Mouse (Mus musculus) G1E (cell line): ENCODE data around the gene Rpa2.

Experiments used
- CTCF ChIP-seq: IDR thresholded peaks from 2 replicates; pipeline ENCODE4 v1.5.1; 2012; ENCODE audit warnings: low read depth, low read length, inconsistent platforms, mixed read lengths
- GATA2 ChIP-seq: IDR thresholded peaks from 2 replicates; pipeline ENCODE4 v1.6.1; 2012; ENCODE audit warnings: low read depth, low read length, inconsistent platforms, borderline replicate concordance
- TAL1 ChIP-seq: conservative IDR thresholded peaks from 2 replicates; pipeline ENCODE4 v1.6.1; 2012; ENCODE audit warnings: low read depth, low read length, inconsistent platforms, mixed read lengths

- no peak for TF ChIP-seq CTCF
- TF ChIP-seq GATA2: no peak
- TF ChIP-seq TAL1: no peak
These were observed 32.2 kb upstream of the Rpa2 start for GRCm38 (mm10) chr4:132735894-132736293.
